Mouse (Mus musculus): ENCODE results near the gene Olfr1157. TPM values are rescaled to one million over a fixed set of nuclear protein-coding genes. Genes with fewer than 3 reads are reported as not detected.

Olfr1157 gene
- not detected in 2 replicates for total RNA-seq (2012; rRNA removed)

DNA sequence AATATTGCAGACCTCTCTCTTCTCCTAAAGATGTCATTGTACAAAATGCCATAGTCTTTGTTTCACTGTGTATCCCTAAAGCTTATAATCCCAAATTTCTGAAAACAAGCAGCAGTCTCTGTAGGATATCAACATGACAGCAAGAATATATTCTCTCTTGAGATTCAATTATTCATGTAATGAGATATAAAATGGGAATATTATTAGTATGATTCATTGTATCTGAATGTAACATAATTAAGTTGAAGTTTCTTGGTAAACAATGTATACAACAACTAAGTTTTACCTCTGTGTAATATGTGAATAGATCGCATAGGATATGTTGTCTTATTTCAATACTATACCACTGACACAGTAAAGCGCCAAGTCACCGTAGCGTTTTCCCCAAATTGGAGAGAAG is at the start of gene Olfr1157:
Gene Olfr1157 (minus strand): TSS at position 101 of the 400 bp plus-strand sequence.
- H3K9ac ChIP-seq (ENCODE audit: insufficient read depth, low read depth, low read length, poor library complexity, severe bottlenecking) = no peak within 1 kb of the TSS
- DNase-seq (ENCODE audit: low read depth, low spot score) = no peak
- no peaks in the 10 kb centered on the region for H3K9me3 ChIP-seq (ENCODE audit: control insufficient read depth, insufficient read depth, low read depth, low read length)
- no peak within 1 kb of the TSS for H3K27ac ChIP-seq (ENCODE audit: insufficient read depth, low read depth, low read length, poor library complexity, severe bottlenecking)
- no peaks in the 10 kb centered on the region for H3K36me3 ChIP-seq (ENCODE audit: control insufficient read depth, insufficient read depth, low read length, poor library complexity, severe bottlenecking)
- in situ Hi-C loops (cut with MboI; ENCODE audit: low sequenced_read_pairs in 2 of 2, unreplicated experiment in 2 of 2) = no loop called here
- H3K4me1 ChIP-seq (ENCODE audit: control insufficient read depth in 2 of 2, insufficient read depth in 2 of 2, low read length in 2 of 2, poor library complexity in 1 of 2) = no peaks in the 10 kb centered on the region
- no peak within 1 kb of the TSS for H3K4me3 ChIP-seq (ENCODE audit: insufficient read depth in 1 of 2, low read depth in 1 of 2, low read length in 2 of 2, poor library complexity in 1 of 2, severe bottlenecking in 1 of 2)
- TF ChIP-seq MAFK (IDR thresholded peaks at IDR 0.05; ENCODE audit: insufficient read depth, low read depth, low read length) = no peak
- TF ChIP-seq ZC3H11A (IDR thresholded peaks at IDR 0.05; ENCODE audit: borderline replicate concordance, low read depth, low read length) = no peak
- no peak for TF ChIP-seq HCFC1 (IDR thresholded peaks at IDR 0.05; ENCODE audit: borderline replicate concordance, insufficient read depth, low read length)
- TF ChIP-seq ZNF384 (IDR thresholded peaks at IDR 0.05; ENCODE audit: low read depth, low read length) = no peak
- TF ChIP-seq CHD2 (IDR thresholded peaks at IDR 0.05; ENCODE audit: low read depth, low read length) = no peak

DNA sequence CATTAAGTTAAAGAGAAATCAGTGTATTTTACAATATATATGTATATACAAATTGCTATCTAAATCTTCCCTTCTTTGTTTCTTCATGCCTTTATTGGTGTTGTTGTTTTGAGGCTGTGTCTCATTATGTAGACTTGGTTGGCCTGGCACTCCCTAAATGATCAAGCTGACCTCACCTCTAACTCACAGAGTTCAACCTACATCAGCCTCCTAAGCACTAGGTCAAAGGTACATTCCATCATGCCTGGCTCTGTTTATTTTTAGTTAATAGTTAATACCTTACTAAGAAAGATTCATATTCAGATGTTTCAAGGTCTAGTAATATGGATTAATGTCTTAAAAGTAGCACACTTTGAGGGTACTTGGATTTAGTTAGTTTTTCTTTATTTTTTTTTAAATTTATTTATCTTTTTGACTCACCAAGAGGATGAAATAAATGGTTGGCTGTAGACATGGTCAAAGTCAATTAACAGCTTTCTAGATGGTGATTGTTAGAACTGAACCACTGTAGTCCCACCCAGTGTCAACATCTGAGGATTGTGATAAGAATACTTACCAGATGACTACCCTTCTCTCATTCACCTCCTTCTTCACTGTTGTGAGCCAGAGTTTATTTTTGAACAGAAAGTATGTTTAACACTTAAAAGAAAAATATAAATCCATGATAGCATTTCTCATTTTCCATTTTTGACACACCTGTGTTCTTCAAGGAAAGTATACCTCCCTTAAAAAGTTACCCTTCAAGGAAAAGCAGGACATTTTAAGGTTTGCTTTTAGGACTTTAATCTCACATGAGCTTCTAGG is 39.6 kb upstream of the Olfr1157 start, which contains the start of gene Olfr1160:
Gene Olfr1160 (minus strand): TSS at position 754 of the 804 bp plus-strand sequence.
- Histone ChIP-seq H3K27ac (ENCODE audit: insufficient read depth, low read depth, low read length, poor library complexity, severe bottlenecking) (no peak within 1 kb of the TSS), H3K36me3 (ENCODE audit: control insufficient read depth, insufficient read depth, low read length, poor library complexity, severe bottlenecking) (no peaks in the 10 kb centered on the region), H3K9me3 (ENCODE audit: control insufficient read depth, insufficient read depth, low read depth, low read length) (no peaks in the 10 kb centered on the region), H3K9ac (ENCODE audit: insufficient read depth, low read depth, low read length, poor library complexity, severe bottlenecking) (no peak within 1 kb of the TSS), H3K4me3 (ENCODE audit: insufficient read depth in 1 of 2, low read depth in 1 of 2, low read length in 2 of 2, poor library complexity in 1 of 2, severe bottlenecking in 1 of 2) (no peak within 1 kb of the TSS), H3K4me1 (ENCODE audit: control insufficient read depth in 2 of 2, insufficient read depth in 2 of 2, low read length in 2 of 2, poor library complexity in 1 of 2) (no peaks in the 10 kb centered on the region)
- DNase-seq (ENCODE audit: low read depth, low spot score) = no peak
- no peak for TF ChIP-seq MAFK (IDR thresholded peaks at IDR 0.05; ENCODE audit: insufficient read depth, low read depth, low read length)
- in situ Hi-C loops (cut with MboI; ENCODE audit: low sequenced_read_pairs in 2 of 2, unreplicated experiment in 2 of 2) = no loop called here

DNA sequence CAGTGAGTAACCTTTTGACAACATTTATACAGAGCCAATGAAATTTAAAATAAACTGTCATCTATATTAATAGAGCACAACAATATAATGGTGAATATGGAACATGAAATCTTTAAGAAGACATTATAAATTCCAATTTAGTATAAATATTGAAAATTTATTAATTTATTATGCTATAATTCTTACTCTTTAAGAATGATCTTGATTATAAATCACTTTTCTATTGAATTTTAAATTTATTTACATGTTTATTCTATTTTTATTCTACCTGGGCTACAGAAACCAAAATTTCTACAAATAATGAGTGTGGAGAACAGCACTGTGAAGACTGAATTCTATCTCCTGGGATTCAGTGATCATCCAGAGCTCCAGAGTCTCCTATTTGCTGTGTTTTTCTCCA is 21.7 kb upstream of the Olfr1157 start, which contains the start of gene Olfr1158:
Gene Olfr1158 (plus strand): TSS at position 301 of the 400 bp plus-strand sequence.
- Histone ChIP-seq H3K9ac (ENCODE audit: insufficient read depth, low read depth, low read length, poor library complexity, severe bottlenecking) (no peak within 1 kb of the TSS), H3K36me3 (ENCODE audit: control insufficient read depth, insufficient read depth, low read length, poor library complexity, severe bottlenecking) (no peaks in the 10 kb centered on the region), H3K4me1 (ENCODE audit: control insufficient read depth in 2 of 2, insufficient read depth in 2 of 2, low read length in 2 of 2, poor library complexity in 1 of 2) (no peaks in the 10 kb centered on the region), H3K4me3 (ENCODE audit: insufficient read depth in 1 of 2, low read depth in 1 of 2, low read length in 2 of 2, poor library complexity in 1 of 2, severe bottlenecking in 1 of 2) (no peak within 1 kb of the TSS), H3K9me3 (ENCODE audit: control insufficient read depth, insufficient read depth, low read depth, low read length) (no peaks in the 10 kb centered on the region), H3K27ac (ENCODE audit: insufficient read depth, low read depth, low read length, poor library complexity, severe bottlenecking) (no peak within 1 kb of the TSS)
- no peak for DNase-seq (ENCODE audit: low read depth, low spot score)
- TF ChIP-seq MAFK (IDR thresholded peaks at IDR 0.05; ENCODE audit: insufficient read depth, low read depth, low read length) (no peak), ZNF384 (IDR thresholded peaks at IDR 0.05; ENCODE audit: low read depth, low read length) (no peak), HCFC1 (IDR thresholded peaks at IDR 0.05; ENCODE audit: borderline replicate concordance, insufficient read depth, low read length) (no peak), CHD2 (IDR thresholded peaks at IDR 0.05; ENCODE audit: low read depth, low read length) (no peak), ZC3H11A (IDR thresholded peaks at IDR 0.05; ENCODE audit: borderline replicate concordance, low read depth, low read length) (no peak)
- in situ Hi-C loops (cut with MboI; ENCODE audit: low sequenced_read_pairs in 2 of 2, unreplicated experiment in 2 of 2) = no loop called here

GRCm38 (mm10) chr2:87974563-87974962 is 6.5 kb upstream of the Olfr1157 start, which contains the start of gene Olfr74:
Gene Olfr74, minus strand, starts transcription at chr2:87974663.
- Histone ChIP-seq H3K36me3 (ENCODE audit: control insufficient read depth, insufficient read depth, low read length, poor library complexity, severe bottlenecking) (no peaks in the 10 kb centered on the region), H3K9me3 (ENCODE audit: control insufficient read depth, insufficient read depth, low read depth, low read length) (no peaks in the 10 kb centered on the region), H3K9ac (ENCODE audit: insufficient read depth, low read depth, low read length, poor library complexity, severe bottlenecking) (no peak within 1 kb of the TSS), H3K4me3 (ENCODE audit: insufficient read depth in 1 of 2, low read depth in 1 of 2, low read length in 2 of 2, poor library complexity in 1 of 2, severe bottlenecking in 1 of 2) (no peak within 1 kb of the TSS), H3K4me1 (ENCODE audit: control insufficient read depth in 2 of 2, insufficient read depth in 2 of 2, low read length in 2 of 2, poor library complexity in 1 of 2) (no peaks in the 10 kb centered on the region), H3K27ac (ENCODE audit: insufficient read depth, low read depth, low read length, poor library complexity, severe bottlenecking) (no peak within 1 kb of the TSS)
- no peak for DNase-seq (ENCODE audit: low read depth, low spot score)
- TF ChIP-seq HCFC1 (IDR thresholded peaks at IDR 0.05; ENCODE audit: borderline replicate concordance, insufficient read depth, low read length) (no peak), ZNF384 (IDR thresholded peaks at IDR 0.05; ENCODE audit: low read depth, low read length) (no peak), ZC3H11A (IDR thresholded peaks at IDR 0.05; ENCODE audit: borderline replicate concordance, low read depth, low read length) (no peak), CHD2 (IDR thresholded peaks at IDR 0.05; ENCODE audit: low read depth, low read length) (no peak), MAFK (IDR thresholded peaks at IDR 0.05; ENCODE audit: insufficient read depth, low read depth, low read length) (no peak)
- in situ Hi-C loops (cut with MboI; ENCODE audit: low sequenced_read_pairs in 2 of 2, unreplicated experiment in 2 of 2) = no loop called here

All from ES-E14 (cell line).